Mouse (Mus musculus) heart, adult 9 months (tissue): ENCODE measurements around the gene Olfr318.
"Not testable (repeated sequence)": the region's sequence is repeated elsewhere in the genome, so short reads cannot be mapped to it uniquely, and the experiment has no call there.

ENCODE experiments used
- DNase-seq, 2 experiments: peaks; one replicate each; pipeline ENCODE4 v3.0.0; 2022; ENCODE audit warnings: low spot score in 2 of 2

Olfr318 gene

GRCm38 (mm10) chr11:58723914-58724313, at the start of gene Olfr318:
Gene Olfr318, minus strand, starts transcription at chr11:58724014.
- no peak for DNase-seq

- no peak for DNase-seq
Observed at GRCm38 (mm10) chr11:58772888-58773287, 49.1 kb upstream of the Olfr318 start, which contains the start of gene Olfr315. Gene Olfr315, plus strand, starts transcription at chr11:58773188.

- no peak for DNase-seq
Observed at GRCm38 (mm10) chr11:58752434-58752833, 28.6 kb upstream of the Olfr318 start, which contains the start of gene Olfr316. Gene Olfr316, plus strand, starts transcription at chr11:58752734.

GRCm38 (mm10) chr11:58751096-58751495, 27.3 kb upstream of the Olfr318 start:
- DNase-seq = not testable (repeated sequence)

- DNase-seq = no peak
Observed at GRCm38 (mm10) chr11:58738792-58739262, 15.0 kb upstream of the Olfr318 start, which contains the start of gene Olfr317. Gene Olfr317, minus strand, starts transcription at chr11:58739212.

- no peak for DNase-seq
Observed at GRCm38 (mm10) chr11:58733372-58733771, 9.6 kb upstream of the Olfr318 start.

GRCm38 (mm10) chr11:58727896-58728650, 4.3 kb upstream of the Olfr318 start:
- not testable (repeated sequence) for DNase-seq

- no peak for DNase-seq
Observed at GRCm38 (mm10) chr11:58719701-58720100, 4.1 kb downstream of the Olfr318 start.

GRCm38 (mm10) chr11:58717723-58718122, 6.1 kb downstream of the Olfr318 start:
- DNase-seq = not testable (repeated sequence)

- no peak for DNase-seq
Observed at GRCm38 (mm10) chr11:58709086-58709485, 14.7 kb downstream of the Olfr318 start.

- no peak for DNase-seq
Observed at GRCm38 (mm10) chr11:58698862-58699261, 25.0 kb downstream of the Olfr318 start, which contains the start of gene Olfr319. Gene Olfr319, plus strand, starts transcription at chr11:58699162.

GRCm38 (mm10) chr11:58680799-58681198, 43.0 kb downstream of the Olfr318 start, which contains the start of gene Olfr320:
Gene Olfr320, plus strand, starts transcription at chr11:58681099.
- no peak for DNase-seq

GRCm38 (mm10) chr11:58671825-58672224, 52.0 kb downstream of the Olfr318 start:
- no peak for DNase-seq

GRCm38 (mm10) chr11:58669252-58669651, 54.6 kb downstream of the Olfr318 start:
- no peak for DNase-seq
